Comparison of ENCODE assay signal across 8 mouse cellular contexts in the genomic region with DNA sequence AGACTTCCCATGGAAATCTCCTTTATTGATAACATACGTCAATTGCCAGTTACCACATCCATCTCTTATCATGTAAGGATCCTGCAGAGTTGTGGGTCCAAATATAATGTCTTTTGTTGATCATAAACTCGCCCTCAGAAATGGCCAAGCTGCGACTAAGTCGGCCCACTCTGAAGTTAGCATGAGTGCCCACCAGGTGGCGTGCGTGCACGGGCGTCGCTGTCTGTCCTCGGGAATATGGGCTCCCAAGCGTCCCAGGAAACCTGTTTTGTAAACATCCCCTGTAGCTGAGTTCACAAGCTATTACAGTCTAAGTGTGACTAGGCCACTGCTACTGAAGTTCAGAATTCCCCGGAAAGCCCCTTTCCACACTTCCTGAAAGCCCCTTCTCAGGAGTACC. TPM values are rescaled to one million over a fixed set of nuclear protein-coding genes. Genes with fewer than 3 reads are reported as not detected.
DNase-seq lines count a peak whose midpoint lies in the region; ATAC-seq and TF ChIP-seq lines count a peak whose summit lies in the region.

No protein-coding gene starts in this region.

- no peak overlapping the region for H3K4me3 ChIP-seq in C2C12 (ENCODE audit: insufficient read depth, poor library complexity, severe bottlenecking)
- H3K4me3 ChIP-seq in embryonic facial prominence, embryonic 11.5 days (ENCODE audit: low read depth, low read length) = no peak overlapping the region
- H3K4me3 ChIP-seq in heart, embryonic 15.5 days = no peak overlapping the region
- H3K4me3 ChIP-seq in liver, embryonic 11.5 days (ENCODE audit: low read depth, low read length) = no peak overlapping the region
- H3K4me3 ChIP-seq in neural tube, embryonic 15.5 days (replicated peaks) = no peak overlapping the region

- H3ac ChIP-seq in C2C12 (ENCODE audit: control insufficient read depth, insufficient read length, low read depth) = no peak overlapping the region

- ATAC-seq in embryonic facial prominence, embryonic 11.5 days (replicated peaks; ENCODE audit: insufficient number of reproducible peaks, low FRiP score, low TSS enrichment, low read depth) = no peak
- no peak for ATAC-seq in heart, embryonic 15.5 days (replicated peaks; ENCODE audit: insufficient number of reproducible peaks, insufficient read depth, low FRiP score, low read depth)
- peak; percentile 58 for ATAC-seq in liver, embryonic 11.5 days (replicated peaks; ENCODE audit: low FRiP score)
- peak; percentile 66; the same call in 1 of the 2 replicates for ATAC-seq in neural tube, embryonic 15.5 days (ENCODE audit: low FRiP score)

- no peak overlapping the region for H3K27ac ChIP-seq in embryonic facial prominence, embryonic 11.5 days (replicated peaks; ENCODE audit: low read depth, low read length)
- H3K27ac ChIP-seq in heart, embryonic 15.5 days = no peak overlapping the region
- no peak overlapping the region for H3K27ac ChIP-seq in liver, embryonic 11.5 days (ENCODE audit: low read depth, low read length)
- no peak overlapping the region for H3K27ac ChIP-seq in neural tube, embryonic 15.5 days (replicated peaks)

- DNase-seq in adrenal gland, postnatal 25 days = peak; percentile 75
- peak; percentile 79 for DNase-seq in embryonic facial prominence, embryonic 11.5 days (ENCODE audit: low spot score)
- DNase-seq in kidney, postnatal 10 days = peak; percentile 86
- peak; percentile 44 for DNase-seq in liver, embryonic 11.5 days (ENCODE audit: low spot score)
- DNase-seq in urinary bladder, postnatal 4 days (ENCODE audit: low spot score in 2 of 2) = peak; percentile 31 to 78

- H3K4me2 ChIP-seq in embryonic facial prominence, embryonic 11.5 days (ENCODE audit: low read depth, low read length) = no peak overlapping the region
- H3K4me2 ChIP-seq in heart, embryonic 15.5 days = peak overlapping the region; percentile 13; the same call in 1 of the 2 replicates
- H3K4me2 ChIP-seq in liver, embryonic 11.5 days = peak overlapping the region; percentile 25; the same call in 1 of the 2 replicates
- H3K4me2 ChIP-seq in neural tube, embryonic 15.5 days = no peak overlapping the region

- no peaks in the 10 kb centered on the region for H3K36me3 ChIP-seq in C2C12 (ENCODE audit: control insufficient read depth, insufficient read depth)
- H3K36me3 ChIP-seq in embryonic facial prominence, embryonic 11.5 days (replicated peaks; ENCODE audit: control insufficient read depth, insufficient read depth, low read depth, low read length) = no peaks in the 10 kb centered on the region
- no peaks in the 10 kb centered on the region for H3K36me3 ChIP-seq in heart, embryonic 15.5 days
- no peaks in the 10 kb centered on the region for H3K36me3 ChIP-seq in liver, embryonic 11.5 days (ENCODE audit: control insufficient read depth, insufficient read depth, low read length)
- H3K36me3 ChIP-seq in neural tube, embryonic 15.5 days = no peaks in the 10 kb centered on the region

- peak; percentile 80 for TF ChIP-seq CTCF in C2C12 (IDR thresholded peaks at IDR 0.05; ENCODE audit: control insufficient read depth, insufficient read depth, insufficient read length)

- no peaks in the 10 kb centered on the region for H3K9me3 ChIP-seq in embryonic facial prominence, embryonic 11.5 days (replicated peaks; ENCODE audit: control insufficient read depth, low read length)
- no peaks in the 10 kb centered on the region for H3K9me3 ChIP-seq in heart, embryonic 15.5 days (replicated peaks)
- H3K9me3 ChIP-seq in liver, embryonic 11.5 days (ENCODE audit: control insufficient read depth, low read length) = no peaks in the 10 kb centered on the region
- H3K9me3 ChIP-seq in neural tube, embryonic 15.5 days (replicated peaks) = no peaks in the 10 kb centered on the region

- H3K9ac ChIP-seq in embryonic facial prominence, embryonic 11.5 days (replicated peaks; ENCODE audit: low read length) = no peak overlapping the region
- no peak overlapping the region for H3K9ac ChIP-seq in heart, embryonic 15.5 days
- H3K9ac ChIP-seq in liver, embryonic 11.5 days (ENCODE audit: low read depth, low read length) = no peak overlapping the region
- H3K9ac ChIP-seq in neural tube, embryonic 15.5 days (replicated peaks) = no peak overlapping the region

- no peaks in the 10 kb centered on the region for H3K27me3 ChIP-seq in C2C12 (ENCODE audit: control insufficient read depth, insufficient read depth, insufficient read length)
- no peaks in the 10 kb centered on the region for H3K27me3 ChIP-seq in embryonic facial prominence, embryonic 11.5 days (ENCODE audit: control insufficient read depth, insufficient read depth, low read length)
- no peaks in the 10 kb centered on the region for H3K27me3 ChIP-seq in heart, embryonic 15.5 days
- no peaks in the 10 kb centered on the region for H3K27me3 ChIP-seq in liver, embryonic 11.5 days (replicated peaks; ENCODE audit: control insufficient read depth, insufficient read depth, low read length)
- no peaks in the 10 kb centered on the region for H3K27me3 ChIP-seq in neural tube, embryonic 15.5 days (replicated peaks)

- H3K79me3 ChIP-seq in C2C12 (ENCODE audit: low read depth) = no peaks in the 10 kb centered on the region

- 9% methylated on average over 12 of the region's 12 CpGs for WGBS in embryonic facial prominence, embryonic 11.5 days
- 5% methylated on average over 12 of the region's 12 CpGs for WGBS in heart, embryonic 15.5 days
- 7% methylated on average over 12 of the region's 12 CpGs for WGBS in liver, embryonic 11.5 days
- 5% methylated on average over 12 of the region's 12 CpGs for WGBS in neural tube, embryonic 15.5 days

- H3K79me2 ChIP-seq in C2C12 (ENCODE audit: control insufficient read depth, insufficient read depth) = no peaks in the 10 kb centered on the region

- H3K4me1 ChIP-seq in embryonic facial prominence, embryonic 11.5 days (ENCODE audit: control insufficient read depth, insufficient read depth, low read length) = no peaks in the 10 kb centered on the region
- H3K4me1 ChIP-seq in heart, embryonic 15.5 days (replicated peaks) = no peaks in the 10 kb centered on the region
- no peaks in the 10 kb centered on the region for H3K4me1 ChIP-seq in liver, embryonic 11.5 days (replicated peaks; ENCODE audit: control insufficient read depth, insufficient read depth, low read length)
- no peaks in the 10 kb centered on the region for H3K4me1 ChIP-seq in neural tube, embryonic 15.5 days

TF ChIP-seq in C2C12, 6 proteins besides CTCF, POLR2A, EP300 and RAD21:
- no peak for TF ChIP-seq FOSL1 (IDR thresholded peaks at IDR 0.05; ENCODE audit: insufficient read depth, low read length, poor library complexity, severe bottlenecking)
- TF ChIP-seq USF1 (IDR thresholded peaks at IDR 0.05; ENCODE audit: low read depth) = no peak
- TF ChIP-seq MYOD1 (IDR thresholded peaks at IDR 0.05; ENCODE audit: control insufficient read depth, insufficient read length, low read depth) = no peak
- no peak for TF ChIP-seq MAX (IDR thresholded peaks at IDR 0.05)

RNA-seq across cellular contexts. Expression of a gene that starts 51.9 kb away (rescaled TPM):
- not detected for polyA plus RNA-seq in C2C12 (2012; fragmentation: generic; extraction: Trizol)
- total RNA-seq in adrenal gland, postnatal 25 days (2021) = 0.57 and 0.64 TPM in 2 replicates
- polyA plus RNA-seq in embryonic facial prominence, embryonic 11.5 days (2014; fragmentation: Nextera tagmentation; extraction: Ambion mirVana) = 0.29 and 0.84 TPM in 2 replicates
- polyA plus RNA-seq in heart, embryonic 15.5 days (2015; fragmentation: Nextera tagmentation; extraction: Ambion mirVana) = 0.79 and 0.85 TPM in 2 replicates
- polyA plus RNA-seq in liver, embryonic 11.5 days (2014; fragmentation: Nextera tagmentation; extraction: Ambion mirVana) = 0.10 and 0.37 TPM in 2 replicates
- polyA plus RNA-seq in neural tube, embryonic 15.5 days (2015; fragmentation: Nextera tagmentation; extraction: Ambion mirVana) = 5.7 and 7.0 TPM in 2 replicates

Comparison
In these comparisons a context has a peak if more than half of its experiments do, and no peak if none do; other contexts are left out.
1. ATAC-seq: peak in liver, embryonic 11.5 days (single experiment) and neural tube, embryonic 15.5 days (single experiment); none in embryonic facial prominence, embryonic 11.5 days (single experiment) and heart, embryonic 15.5 days (single experiment).
2. H3K4me2 ChIP-seq: peak in heart, embryonic 15.5 days (single experiment) and liver, embryonic 11.5 days (single experiment); none in embryonic facial prominence, embryonic 11.5 days (single experiment) and neural tube, embryonic 15.5 days (single experiment).
3. Peak in every context shown above with its lines, with median percentiles within 50 percentile points of each other: DNase-seq.